Mouse (Mus musculus): ENCODE measurements at regions not wholly inside any gene's neighbourhood (a gene's known extent, or its start where the extent isn't known, plus 50 kb on each side); places are given as distances from the start of the nearest gene placed in this dataset.

- DNase-seq (ENCODE audit: low read depth, low spot score) = no peak
Measured at GRCm38 (mm10) chr14:94860191-94860590, 969.7 kb upstream of the Pcdh9 start.

GRCm38 (mm10) chr14:94869011-94869410 is 978.5 kb upstream of the Pcdh9 start:
- no peak for DNase-seq (ENCODE audit: low read depth, low spot score)

DNA sequence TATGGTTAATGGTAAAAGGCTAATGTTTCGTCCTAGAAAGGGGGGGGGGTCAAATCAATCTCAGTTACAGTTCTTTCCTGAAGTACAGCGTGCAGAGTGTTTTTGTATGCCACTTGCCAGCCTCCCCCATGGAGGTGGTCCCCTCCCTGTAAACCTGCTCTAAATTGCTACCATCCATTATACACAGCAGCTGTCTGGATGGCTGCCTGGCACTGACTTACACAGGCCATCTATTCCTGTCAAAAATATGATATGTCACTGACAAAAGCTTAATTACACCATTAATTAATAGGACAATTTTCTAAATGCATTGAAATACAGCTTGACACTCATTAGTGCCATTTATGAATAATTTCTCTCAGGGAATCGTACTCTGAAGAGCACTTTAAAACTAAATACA is 995.0 kb upstream of the 4921530L21Rik start:
- DNase-seq (ENCODE audit: low read depth, low spot score) = no peak

DNA sequence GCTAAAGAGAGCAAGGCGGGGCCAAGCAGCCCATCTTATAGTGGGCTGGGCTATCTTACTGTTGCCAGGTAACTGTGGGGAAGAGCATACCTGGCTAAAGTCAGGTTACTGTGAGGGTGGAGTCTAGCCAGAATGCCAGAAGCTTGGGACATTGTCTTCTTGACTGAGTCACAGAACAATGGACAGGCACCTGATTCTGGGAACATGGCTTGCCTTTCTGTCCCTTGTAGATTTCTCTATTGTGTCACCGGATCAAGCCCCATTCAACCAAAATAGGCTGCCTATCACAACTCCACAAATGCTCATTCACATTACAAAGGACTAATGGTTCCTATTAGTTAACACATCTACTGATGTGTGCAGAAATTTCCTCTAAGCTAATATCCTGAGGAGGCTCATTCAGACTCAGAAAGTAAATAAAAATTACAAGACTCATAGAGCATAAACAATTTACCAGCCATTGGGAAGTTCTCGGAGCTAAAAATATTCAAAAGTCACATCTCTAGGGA is 985.7 kb upstream of the 4921530L21Rik start:
- DNase-seq (ENCODE audit: low read depth, low spot score) = no peak

DNA sequence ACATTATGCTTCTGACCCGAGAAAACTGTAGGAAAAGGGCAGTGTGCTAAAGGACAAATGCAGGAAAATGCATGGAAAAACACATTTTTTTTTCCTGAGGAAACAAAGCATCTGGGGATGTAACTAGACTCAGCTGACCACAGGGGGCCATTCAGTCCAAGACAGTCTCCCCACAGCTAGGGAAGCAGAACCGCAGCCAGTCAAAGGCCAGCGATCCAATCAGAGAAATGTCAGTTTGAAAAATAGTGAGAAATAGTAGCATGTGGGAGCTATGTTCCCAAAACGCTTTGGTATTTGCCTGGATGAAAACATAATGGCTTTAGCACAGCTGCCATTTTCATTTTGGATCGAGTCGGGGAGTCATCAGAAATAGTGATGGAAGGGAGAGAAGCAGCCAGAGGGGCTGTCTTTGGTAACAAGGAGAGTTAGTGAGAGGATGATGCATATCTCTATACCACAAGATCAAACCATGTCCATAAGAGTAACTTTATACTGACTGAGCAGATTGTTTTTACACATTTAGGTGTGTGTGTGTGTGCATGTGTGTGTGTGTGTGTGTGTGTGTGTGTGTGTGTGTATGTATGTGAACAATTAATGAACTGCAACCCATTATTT is 982.3 kb upstream of the 4921530L21Rik start:
- DNase-seq (ENCODE audit: low read depth, low spot score) = peak; percentile 3

DNA sequence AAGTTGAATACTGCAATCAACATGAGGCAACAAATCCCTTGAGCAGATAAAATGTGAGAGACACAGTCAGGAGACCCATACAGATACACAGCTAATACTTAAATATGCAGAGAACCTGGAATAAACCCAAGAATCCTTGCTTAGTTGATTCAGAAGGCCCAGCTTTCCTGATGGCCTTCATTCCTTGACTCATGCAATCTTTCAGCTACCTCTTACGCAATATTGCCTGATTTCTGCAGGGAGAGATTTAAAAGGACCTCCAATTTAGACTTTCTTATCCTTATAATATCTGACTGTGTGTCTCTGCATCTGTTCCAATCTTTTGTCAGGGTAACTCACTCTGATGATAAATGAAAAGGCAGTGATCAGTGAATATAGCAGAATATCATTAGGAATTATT is 968.7 kb upstream of the 4921530L21Rik start:
- no peak for DNase-seq (ENCODE audit: low read depth, low spot score)

- DNase-seq (ENCODE audit: low read depth, low spot score) = no peak
Measured at GRCm38 (mm10) chr14:94941416-94941815, 939.6 kb upstream of the 4921530L21Rik start.
